Mouse (Mus musculus): Measurements from ENCODE around the gene Otx2.

Gene Otx2

GRCm38 (mm10) chr14:48673541-48673940 lies at the start of gene Otx2:
Gene Otx2, minus strand, starts transcription at chr14:48673819.
- in situ Hi-C loops (cut with MboI, MseI): no loop called here

- in situ Hi-C loops (cut with MboI, MseI): no loop called here
Measured at GRCm38 (mm10) chr14:48722763-48723162, 49.1 kb upstream of the Otx2 start.

- in situ Hi-C loops (cut with MboI, MseI): no loop called here
Measured at GRCm38 (mm10) chr14:48719296-48719695, 45.7 kb upstream of the Otx2 start.

- in situ Hi-C loops (cut with MboI, MseI): no loop called here
Measured at GRCm38 (mm10) chr14:48717632-48718279, 44.1 kb upstream of the Otx2 start.

GRCm38 (mm10) chr14:48716456-48716855 lies 42.8 kb upstream of the Otx2 start:
- in situ Hi-C loops (cut with MboI, MseI): no loop called here

GRCm38 (mm10) chr14:48710871-48711370 lies 37.3 kb upstream of the Otx2 start:
- in situ Hi-C loops (cut with MboI, MseI): no loop called here

- in situ Hi-C loops (cut with MboI, MseI): no loop called here
Measured at GRCm38 (mm10) chr14:48710062-48710870, 36.6 kb upstream of the Otx2 start.

GRCm38 (mm10) chr14:48709371-48710061 lies 35.9 kb upstream of the Otx2 start:
- in situ Hi-C loops (cut with MboI, MseI): no loop called here

GRCm38 (mm10) chr14:48707844-48708383 lies 34.3 kb upstream of the Otx2 start:
- in situ Hi-C loops (cut with MboI, MseI): no loop called here

GRCm38 (mm10) chr14:48707391-48707790 lies 33.8 kb upstream of the Otx2 start:
- in situ Hi-C loops (cut with MboI, MseI): no loop called here

GRCm38 (mm10) chr14:48700790-48701370 lies 27.3 kb upstream of the Otx2 start:
- in situ Hi-C loops (cut with MboI, MseI): no loop called here

- in situ Hi-C loops (cut with MboI, MseI): no loop called here
Measured at GRCm38 (mm10) chr14:48679590-48679989, 6.0 kb upstream of the Otx2 start.

- in situ Hi-C loops (cut with MboI, MseI): no loop called here
Measured at GRCm38 (mm10) chr14:48678674-48679073, 5.1 kb upstream of the Otx2 start.

GRCm38 (mm10) chr14:48674036-48674831 lies 615 bp upstream of the Otx2 start:
- in situ Hi-C loops (cut with MboI, MseI): no loop called here

- in situ Hi-C loops (cut with MboI, MseI): no loop called here
Measured at GRCm38 (mm10) chr14:48672611-48673176, 925 bp downstream of the Otx2 start.

- in situ Hi-C loops (cut with MboI, MseI): no loop called here
Measured at GRCm38 (mm10) chr14:48671480-48672240, 2.0 kb downstream of the Otx2 start.

- in situ Hi-C loops (cut with MboI, MseI): no loop called here
Measured at GRCm38 (mm10) chr14:48670761-48671479, 2.7 kb downstream of the Otx2 start.

GRCm38 (mm10) chr14:48670258-48670630 lies 3.4 kb downstream of the Otx2 start:
- in situ Hi-C loops (cut with MboI, MseI): no loop called here
